Mouse (Mus musculus): ENCODE results near the gene Gm20517.

- TF ChIP-seq CTCF (IDR thresholded peaks at IDR 0.05; ENCODE audit: borderline replicate concordance, insufficient read depth, low read length), result peak; percentile 70
- peak; percentile 50; the same call in 1 of the 2 replicates for TF ChIP-seq POLR2A (IDR thresholded peaks at IDR 0.05; ENCODE audit: low read depth, low read length)
Measured at GRCm38 (mm10) chr17:47694503-47695336, 83.3 kb downstream of the Gm20517 start, which contains the start of gene Prickle4.

All from embryonic fibroblast, embryonic 13.5 days (primary cell).